Mouse (Mus musculus): ENCODE results near the gene Tmem160. TPM values are rescaled to one million over a fixed set of nuclear protein-coding genes. Genes with fewer than 3 reads are reported as not detected.

The Tmem160 gene
- polyA plus RNA-seq, 1 experiment: 52.5 TPM

GRCm38 (mm10) chr7:16417141-16417771 is 35.3 kb upstream of the Tmem160 start:
- TF ChIP-seq POLR2A (IDR thresholded peaks at IDR 0.05; ENCODE audit: borderline replicate concordance, extremely low read depth, insufficient read depth, insufficient read length, poor library complexity, severe bottlenecking) (no peak), CTCF (IDR thresholded peaks at IDR 0.05; ENCODE audit: borderline replicate concordance, extremely low read depth, insufficient read depth, insufficient read length) (no peak)
- no peak for DNase-seq (ENCODE audit: low read depth)

GRCm38 (mm10) chr7:16418713-16419112 is 33.9 kb upstream of the Tmem160 start:
- TF ChIP-seq CTCF (IDR thresholded peaks at IDR 0.05; ENCODE audit: borderline replicate concordance, extremely low read depth, insufficient read depth, insufficient read length) (no peak), POLR2A (IDR thresholded peaks at IDR 0.05; ENCODE audit: borderline replicate concordance, extremely low read depth, insufficient read depth, insufficient read length, poor library complexity, severe bottlenecking) (no peak)
- DNase-seq (ENCODE audit: low read depth): no peak

DNA sequence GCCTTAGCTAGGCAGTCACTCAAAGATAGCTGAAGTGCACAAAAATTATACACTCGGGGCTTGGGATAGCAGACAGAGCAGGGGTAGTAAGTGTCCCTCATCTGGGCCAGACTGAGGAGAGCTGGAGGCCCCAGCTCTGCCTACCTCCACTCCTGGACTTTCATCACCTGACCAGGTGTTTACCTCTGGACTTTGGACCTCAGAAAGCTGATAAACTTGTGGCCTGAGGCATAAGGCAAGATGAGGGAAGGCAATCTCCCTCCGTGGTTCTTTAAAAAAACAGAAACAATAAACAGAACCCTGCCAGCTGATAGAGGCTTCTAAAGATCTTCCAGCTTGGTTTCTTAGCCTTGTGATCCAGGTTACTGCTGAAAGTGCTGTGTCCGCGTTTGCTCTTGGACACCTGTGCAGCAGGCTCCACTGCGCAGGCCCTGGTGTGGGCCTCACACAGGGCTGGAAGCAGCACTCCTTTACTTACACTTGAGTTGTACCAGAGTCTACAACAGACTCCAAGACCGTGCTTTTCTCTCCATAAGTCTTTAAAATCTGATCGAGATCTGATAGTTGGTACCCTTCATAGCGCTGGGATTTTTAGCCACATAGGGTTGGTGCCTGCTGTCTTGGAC is 32.0 kb upstream of the Tmem160 start:
- no peak for DNase-seq (ENCODE audit: low read depth)
- TF ChIP-seq POLR2A (IDR thresholded peaks at IDR 0.05; ENCODE audit: borderline replicate concordance, extremely low read depth, insufficient read depth, insufficient read length, poor library complexity, severe bottlenecking) (no peak), CTCF (IDR thresholded peaks at IDR 0.05; ENCODE audit: borderline replicate concordance, extremely low read depth, insufficient read depth, insufficient read length) (no peak)

GRCm38 (mm10) chr7:16422222-16422856 is 30.2 kb upstream of the Tmem160 start:
- no peak for DNase-seq (ENCODE audit: low read depth)
- TF ChIP-seq POLR2A (IDR thresholded peaks at IDR 0.05; ENCODE audit: borderline replicate concordance, extremely low read depth, insufficient read depth, insufficient read length, poor library complexity, severe bottlenecking) (no peak), CTCF (IDR thresholded peaks at IDR 0.05; ENCODE audit: borderline replicate concordance, extremely low read depth, insufficient read depth, insufficient read length) (no peak)

GRCm38 (mm10) chr7:16423731-16424130 is 28.8 kb upstream of the Tmem160 start:
- no peak for TF ChIP-seq CTCF (IDR thresholded peaks at IDR 0.05; ENCODE audit: borderline replicate concordance, extremely low read depth, insufficient read depth, insufficient read length)
- TF ChIP-seq POLR2A (IDR thresholded peaks at IDR 0.05; ENCODE audit: borderline replicate concordance, extremely low read depth, insufficient read depth, insufficient read length, poor library complexity, severe bottlenecking): no peak

GRCm38 (mm10) chr7:16425721-16426120 is 26.9 kb upstream of the Tmem160 start:
- TF ChIP-seq CTCF (IDR thresholded peaks at IDR 0.05; ENCODE audit: borderline replicate concordance, extremely low read depth, insufficient read depth, insufficient read length) (no peak), POLR2A (IDR thresholded peaks at IDR 0.05; ENCODE audit: borderline replicate concordance, extremely low read depth, insufficient read depth, insufficient read length, poor library complexity, severe bottlenecking) (no peak)
- DNase-seq (ENCODE audit: low read depth): no peak

More at GRCm38 (mm10) chr7:16423731-16424130, 28.8 kb upstream of the Tmem160 start:
- no peak for DNase-seq (ENCODE audit: low read depth)

- TF ChIP-seq CTCF (IDR thresholded peaks at IDR 0.05; ENCODE audit: borderline replicate concordance, extremely low read depth, insufficient read depth, insufficient read length) (peak; percentile 75), POLR2A (IDR thresholded peaks at IDR 0.05; ENCODE audit: borderline replicate concordance, extremely low read depth, insufficient read depth, insufficient read length, poor library complexity, severe bottlenecking) (no peak)
- peak; percentile 69 for DNase-seq (ENCODE audit: low read depth)
Observed at GRCm38 (mm10) chr7:16426129-16426729, 26.4 kb upstream of the Tmem160 start.

DNA sequence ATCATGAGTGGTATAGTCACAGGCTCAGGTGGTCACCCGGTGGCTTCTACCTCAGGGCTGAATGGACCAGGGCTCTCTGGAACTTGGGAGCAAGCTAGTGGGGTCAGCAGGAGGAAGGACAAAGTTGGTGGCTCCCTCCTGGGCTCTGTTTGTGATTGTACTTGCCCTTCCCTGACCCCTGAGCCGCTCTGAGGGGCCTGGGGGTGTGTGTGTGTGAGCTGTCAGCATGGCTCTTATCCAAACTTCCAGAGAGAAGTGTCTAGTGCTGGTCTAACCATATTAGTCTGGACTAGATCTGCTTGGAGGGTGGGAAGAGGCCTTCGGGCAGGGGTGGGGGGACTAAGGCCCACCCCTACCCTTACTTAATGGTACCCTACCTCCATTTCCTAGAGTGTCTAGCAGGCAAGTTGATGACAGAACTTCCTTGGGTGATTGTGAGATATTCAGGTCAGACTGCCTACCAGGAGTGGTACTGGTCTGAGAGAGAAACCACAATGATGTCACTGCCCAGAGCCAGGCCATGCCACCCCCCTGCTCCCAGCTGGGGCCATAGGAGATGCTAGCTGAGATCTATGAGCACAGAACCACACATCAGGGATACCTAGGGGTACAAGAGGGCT is 19.1 kb upstream of the Tmem160 start:
- no peak for TF ChIP-seq POLR2A (IDR thresholded peaks at IDR 0.05; ENCODE audit: borderline replicate concordance, extremely low read depth, insufficient read depth, insufficient read length, poor library complexity, severe bottlenecking)
- TF ChIP-seq CTCF (IDR thresholded peaks at IDR 0.05; ENCODE audit: borderline replicate concordance, extremely low read depth, insufficient read depth, insufficient read length): no peak
- DNase-seq (ENCODE audit: low read depth): no peak

DNA sequence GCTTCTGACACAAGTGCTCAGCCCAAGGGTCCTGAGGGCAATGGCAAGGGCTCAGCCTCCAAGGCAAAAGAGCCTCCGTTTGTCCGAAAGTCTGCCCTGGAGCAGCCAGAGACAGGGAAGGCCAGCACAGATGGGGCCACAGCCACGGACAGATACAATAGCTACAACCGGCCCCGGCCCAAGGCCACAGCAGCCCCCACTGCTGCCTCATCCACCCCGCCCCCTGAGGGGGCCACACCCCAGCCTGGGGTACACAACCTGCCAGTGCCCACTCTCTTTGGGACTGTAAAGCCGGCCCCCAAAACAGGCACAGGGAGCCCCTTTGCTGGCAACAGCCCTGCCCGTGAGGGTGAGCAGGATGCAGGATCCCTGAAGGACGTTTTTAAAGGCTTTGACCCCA is 17.5 kb upstream of the Tmem160 start:
- no peak for TF ChIP-seq CTCF (IDR thresholded peaks at IDR 0.05; ENCODE audit: borderline replicate concordance, extremely low read depth, insufficient read depth, insufficient read length)
- no peak for TF ChIP-seq POLR2A (IDR thresholded peaks at IDR 0.05; ENCODE audit: borderline replicate concordance, extremely low read depth, insufficient read depth, insufficient read length, poor library complexity, severe bottlenecking)
- no peak for DNase-seq (ENCODE audit: low read depth)

DNA sequence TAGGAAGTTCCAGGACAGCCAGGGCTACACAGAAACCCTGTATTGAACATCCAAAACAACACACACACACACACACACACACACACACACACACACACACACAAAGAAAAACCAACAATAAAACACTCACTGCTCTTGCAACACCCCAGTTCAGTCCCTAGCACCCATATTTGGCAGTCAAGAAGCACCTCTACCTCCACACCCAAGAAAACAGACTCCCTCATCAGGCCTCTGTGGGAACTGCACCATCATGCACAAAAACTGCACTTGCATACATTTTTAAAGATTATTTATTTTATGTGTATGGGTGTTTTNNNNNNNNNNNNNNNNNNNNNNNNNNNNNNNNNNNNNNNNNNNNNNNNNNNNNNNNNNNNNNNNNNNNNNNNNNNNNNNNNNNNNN is 11.3 kb upstream of the Tmem160 start:
- no peak for TF ChIP-seq POLR2A (IDR thresholded peaks at IDR 0.05; ENCODE audit: borderline replicate concordance, extremely low read depth, insufficient read depth, insufficient read length, poor library complexity, severe bottlenecking)
- peak; percentile 32; the same call in 1 of the 2 replicates for TF ChIP-seq CTCF (IDR thresholded peaks at IDR 0.05; ENCODE audit: borderline replicate concordance, extremely low read depth, insufficient read depth, insufficient read length)

GRCm38 (mm10) chr7:16451656-16452055 is 923 bp upstream of the Tmem160 start:
- TF ChIP-seq POLR2A (IDR thresholded peaks at IDR 0.05; ENCODE audit: borderline replicate concordance, extremely low read depth, insufficient read depth, insufficient read length, poor library complexity, severe bottlenecking) (no peak), CTCF (IDR thresholded peaks at IDR 0.05; ENCODE audit: borderline replicate concordance, extremely low read depth, insufficient read depth, insufficient read length) (no peak)
- no peak for DNase-seq (ENCODE audit: low read depth)

More for the DNA sequence above, 11.3 kb upstream of the Tmem160 start:
- no peak for DNase-seq (ENCODE audit: low read depth)

Measured in brain, embryonic 14.5 days (tissue).